Mouse (Mus musculus) stomach, postnatal 0 days (tissue): ENCODE data around the gene Trpm3.

Experiments used
- CTCF ChIP-seq: IDR thresholded peaks from 2 replicates; pipeline ENCODE4 v1.5.1; 2016; ENCODE audit warnings: antibody characterized with exemption, low read depth, mild to moderate bottlenecking, moderate library complexity
- EP300 ChIP-seq: optimal IDR thresholded peaks from 2 replicates; pipeline ENCODE3; 2016; ENCODE audit warnings: antibody characterized with exemption

DNA sequence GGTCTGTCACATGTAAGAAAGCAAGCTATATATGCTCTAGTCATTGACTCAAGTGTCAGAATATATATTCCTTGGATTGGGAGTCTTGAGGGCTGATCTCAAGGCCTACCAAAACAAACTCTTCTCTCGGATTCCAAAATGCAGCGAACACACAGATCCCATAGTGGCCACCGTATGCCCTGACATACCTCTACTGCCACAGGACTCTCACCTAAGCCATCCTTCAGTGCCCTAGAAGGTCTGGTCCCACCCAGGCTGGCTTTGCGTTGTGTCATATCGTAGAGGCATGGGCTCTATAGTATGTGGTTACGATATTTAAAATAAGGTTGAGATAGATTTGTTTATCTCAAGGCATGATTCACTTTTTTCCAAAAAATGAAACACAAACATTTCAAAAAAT lies 763.5 kb downstream of the Trpm3 start:
- TF ChIP-seq CTCF (no peak), EP300 (no peak)
